Mouse (Mus musculus) adrenal gland, adult (tissue): ENCODE measurements at regions not wholly inside any gene's neighbourhood (a gene's known extent, or its start where the extent isn't known, plus 50 kb on each side); places are given as distances from the start of the nearest gene placed in this dataset.
A peak's percentile ranks its signal among the peaks of the same experiment; 100 is the strongest.

Experiments used
- DNase-seq, 2 experiments: peaks; one replicate each; pipeline ENCODE4 v3.0.0; 2022 to 2023; ENCODE audit warnings: low spot score in 1 of 2; ENCODE audit not compliant: inconsistent age in 2 of 2

- DNase-seq = peak in 1 of 2 experiments; percentile 23
Observed at GRCm38 (mm10) chr6:49523184-49523583, 127.8 kb downstream of the Stk31 start.

DNA sequence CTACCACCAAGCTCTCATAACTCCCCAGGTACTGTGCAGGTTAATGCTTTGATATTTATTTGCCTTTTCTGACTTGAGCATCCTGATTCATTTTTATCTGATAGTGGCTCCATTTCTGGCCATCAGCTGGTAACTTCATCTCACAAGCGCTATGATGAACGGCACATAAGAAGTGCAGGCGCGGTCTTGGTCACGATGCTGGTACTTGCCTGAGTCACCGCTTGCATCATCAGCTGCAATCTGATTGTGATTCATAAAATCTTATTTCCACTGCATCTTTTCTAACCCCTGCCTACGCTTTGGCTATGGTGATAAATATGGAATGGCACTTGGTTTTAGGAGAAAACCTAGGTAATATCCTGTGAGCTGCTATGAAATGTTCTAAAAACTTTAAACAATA is 128.3 kb downstream of the Stk31 start:
- DNase-seq = peak; percentile 8 to 54

DNA sequence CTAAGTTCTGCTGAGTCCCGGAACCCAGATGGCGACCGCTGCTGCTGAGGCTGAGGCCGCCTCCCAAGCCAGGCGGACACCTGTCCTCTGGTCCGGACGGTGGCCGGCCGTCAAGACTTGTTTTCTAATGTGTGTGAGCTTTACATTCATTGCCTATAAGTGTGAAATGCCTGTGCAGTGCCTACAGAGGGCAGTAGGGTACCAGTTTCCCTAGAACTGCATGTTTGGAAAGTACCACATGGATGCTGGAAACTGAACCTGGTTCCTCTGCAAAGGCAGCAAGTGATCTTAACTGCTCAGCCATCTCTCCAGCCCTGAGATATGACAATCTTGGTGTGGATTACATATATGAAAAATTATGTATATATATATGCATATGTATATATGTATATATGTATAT is 138.6 kb downstream of the Stk31 start:
- no peak for DNase-seq

GRCm38 (mm10) chr6:49534551-49534950 is 139.1 kb downstream of the Stk31 start:
- no peak for DNase-seq

GRCm38 (mm10) chr6:49544946-49545345 is 149.5 kb downstream of the Stk31 start:
- no peak for DNase-seq

- DNase-seq = no peak
Observed at GRCm38 (mm10) chr6:49555069-49555468, 159.7 kb downstream of the Stk31 start.

DNA sequence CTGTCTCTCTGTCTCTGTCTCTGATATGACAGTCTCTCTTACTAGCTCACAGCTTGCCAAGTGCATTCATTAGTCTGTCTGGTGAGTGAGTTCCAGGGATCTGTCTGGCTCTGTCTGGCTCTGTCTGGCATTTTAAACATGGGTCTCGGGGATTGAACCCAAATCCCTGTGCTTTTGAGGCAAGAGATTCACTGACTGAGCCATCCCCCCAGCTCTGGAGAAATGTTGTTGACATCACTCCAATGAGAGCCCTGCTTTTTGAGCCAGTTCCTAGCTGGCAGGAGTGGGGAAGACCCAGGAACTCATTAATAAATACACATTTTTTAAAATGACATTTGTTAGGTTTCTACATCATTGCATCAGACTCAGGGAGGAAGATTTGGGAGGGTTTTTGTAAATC is 163.1 kb downstream of the Stk31 start:
- no peak for DNase-seq

GRCm38 (mm10) chr6:49559112-49559511 is 163.7 kb downstream of the Stk31 start:
- DNase-seq = no peak

- no peak for DNase-seq
Observed at GRCm38 (mm10) chr6:49578340-49578739, 182.9 kb downstream of the Stk31 start.

DNA sequence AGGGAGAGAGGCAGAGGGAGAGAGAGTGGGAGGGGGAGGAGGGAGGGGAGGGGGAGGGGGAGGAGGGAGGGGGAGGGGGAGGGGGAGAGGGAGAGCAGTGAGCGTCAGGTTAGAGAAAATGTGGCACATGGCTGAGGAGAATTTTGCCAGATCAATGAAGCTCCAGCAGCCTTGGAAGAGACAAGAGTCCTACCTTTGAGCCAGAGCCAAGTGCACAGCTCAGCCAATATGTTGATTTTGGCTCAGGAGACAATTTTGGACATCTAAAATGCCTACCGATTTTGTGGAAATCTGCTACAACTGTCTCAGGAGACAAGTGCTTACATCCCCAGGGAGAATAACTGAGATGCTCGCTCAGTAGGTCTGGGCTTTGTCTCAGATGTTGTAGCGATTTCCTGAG is 184.3 kb downstream of the Stk31 start:
- DNase-seq = no peak

DNA sequence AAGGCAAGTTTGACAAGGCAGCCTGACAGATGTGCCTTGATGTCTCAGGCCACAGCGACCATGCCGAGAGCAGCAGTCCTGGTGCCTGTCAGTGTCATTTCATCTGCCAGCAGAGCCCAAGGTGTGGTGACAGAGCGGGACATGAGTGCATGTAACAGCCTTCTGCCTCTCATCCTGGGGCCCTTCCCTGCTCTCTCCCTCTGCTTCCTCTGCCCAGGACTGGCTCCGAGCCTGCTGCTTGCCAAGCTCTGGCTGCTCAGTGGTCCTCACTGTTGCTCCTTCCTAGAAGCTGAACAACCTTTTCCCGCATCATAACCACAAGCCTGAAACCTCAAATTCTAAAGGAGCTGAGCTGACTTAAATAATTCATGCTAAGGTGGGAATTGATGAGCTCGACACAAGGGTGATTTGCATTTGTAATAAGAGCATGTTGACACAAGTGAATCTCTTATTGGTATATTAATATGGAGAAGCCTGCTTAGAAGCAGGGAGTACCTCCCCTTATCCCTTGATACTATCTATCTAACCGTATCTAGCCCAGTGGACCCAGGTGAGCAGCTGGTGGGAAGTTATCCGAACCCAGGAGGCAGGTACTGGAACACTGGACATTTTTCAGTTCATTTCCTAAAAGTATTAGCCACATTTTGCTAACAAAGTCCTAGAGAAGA is 186.8 kb downstream of the Stk31 start:
- no peak for DNase-seq

DNA sequence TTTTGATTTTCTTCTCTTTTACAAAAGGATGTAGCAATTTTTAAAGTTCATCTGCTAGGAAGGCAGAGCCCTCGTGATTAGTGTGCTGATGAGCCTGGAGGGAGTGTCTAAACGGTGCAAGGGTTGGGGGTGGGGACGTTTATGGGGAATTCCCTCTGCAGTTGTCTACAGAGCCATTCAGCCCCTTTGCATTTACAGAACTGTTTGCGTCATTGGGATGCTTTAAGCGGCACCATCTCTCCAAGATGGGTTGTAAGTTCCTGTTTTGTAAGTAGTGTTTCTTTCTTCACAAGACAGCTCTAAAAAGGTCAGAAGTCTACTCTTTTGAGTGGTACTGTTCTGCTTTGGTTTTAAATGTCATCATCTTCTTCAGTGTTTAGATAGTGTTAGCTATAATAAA is 191.1 kb downstream of the Stk31 start:
- no peak for DNase-seq

- DNase-seq = no peak
Observed at GRCm38 (mm10) chr6:49588677-49589076, 193.3 kb downstream of the Stk31 start.

DNA sequence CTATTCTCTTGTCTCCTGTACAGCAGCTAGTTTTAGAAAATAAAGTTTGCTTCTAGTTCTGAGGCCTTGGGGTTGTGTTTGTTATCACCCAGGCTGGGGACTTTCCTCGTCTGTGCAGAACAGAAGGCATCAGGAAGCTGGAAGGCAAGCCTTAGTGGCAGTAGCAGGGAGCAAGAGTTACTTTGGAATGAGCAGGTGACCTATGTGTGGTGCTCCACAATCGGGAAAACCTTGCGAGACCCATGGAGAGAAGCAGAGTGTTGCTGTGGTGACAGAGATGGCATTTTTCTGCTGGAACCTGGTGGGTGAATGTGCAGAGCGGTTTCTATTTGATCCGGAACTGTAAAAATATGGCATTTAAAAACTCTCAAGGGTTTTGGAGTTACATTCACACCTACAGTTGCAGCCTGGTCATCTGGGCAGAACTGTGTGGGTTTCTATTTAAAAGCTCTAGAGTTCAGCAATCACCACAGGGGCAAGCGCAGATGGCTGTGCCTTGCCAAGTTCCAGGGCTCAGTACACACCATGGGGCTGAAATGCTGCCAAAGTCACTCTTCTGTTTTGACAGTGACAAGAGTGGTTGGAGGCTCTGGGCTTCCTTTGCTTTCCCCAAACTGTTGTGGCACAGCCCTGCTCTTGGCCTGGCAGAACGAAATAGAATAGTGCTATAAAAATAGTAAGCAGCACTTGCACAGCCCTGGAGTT is 195.7 kb downstream of the Stk31 start:
- no peak for DNase-seq

GRCm38 (mm10) chr6:49591632-49592000 is 196.2 kb downstream of the Stk31 start:
- DNase-seq = no peak

- no peak for DNase-seq
Observed at GRCm38 (mm10) chr6:49592676-49593075, 197.3 kb downstream of the Stk31 start.

DNA sequence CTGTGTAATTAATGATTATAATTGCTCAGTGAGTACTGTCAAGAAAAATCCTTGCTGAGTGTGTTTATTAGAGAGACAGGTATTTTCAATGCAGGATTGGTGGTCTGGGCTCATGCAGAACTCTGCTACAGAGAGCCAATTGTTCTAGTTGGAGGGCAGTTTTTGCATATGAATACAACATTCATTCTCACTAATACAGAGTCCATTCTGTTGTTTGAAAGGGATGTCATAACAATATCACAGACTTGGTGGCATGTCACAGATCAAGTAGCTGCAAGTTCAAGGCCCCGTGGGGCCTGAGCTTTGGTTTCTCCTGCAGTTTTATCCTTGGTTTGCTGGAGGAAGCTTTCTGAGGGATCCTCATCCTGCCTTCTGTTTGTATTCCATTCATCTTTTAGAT is 207.8 kb downstream of the Stk31 start:
- no peak for DNase-seq

DNA sequence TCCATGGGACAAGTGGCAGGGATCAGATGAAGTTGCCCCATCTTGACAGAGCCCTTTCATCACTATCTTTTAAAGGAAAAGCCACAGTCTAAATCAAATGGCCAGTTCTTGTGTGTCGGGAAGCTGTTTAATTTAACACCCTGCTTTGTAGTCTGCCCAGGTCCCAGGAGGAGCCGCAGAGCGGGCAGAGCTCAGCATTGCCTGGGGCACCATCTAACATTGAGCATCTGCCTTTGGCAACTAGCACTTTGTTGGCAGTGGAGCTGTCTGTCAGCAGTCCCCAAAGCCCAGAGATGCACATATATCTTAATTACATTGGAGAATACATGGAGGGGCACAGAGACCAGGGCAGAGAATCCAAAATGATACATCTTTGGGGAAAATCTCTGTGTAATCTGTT is 208.4 kb downstream of the Stk31 start:
- no peak for DNase-seq

DNA sequence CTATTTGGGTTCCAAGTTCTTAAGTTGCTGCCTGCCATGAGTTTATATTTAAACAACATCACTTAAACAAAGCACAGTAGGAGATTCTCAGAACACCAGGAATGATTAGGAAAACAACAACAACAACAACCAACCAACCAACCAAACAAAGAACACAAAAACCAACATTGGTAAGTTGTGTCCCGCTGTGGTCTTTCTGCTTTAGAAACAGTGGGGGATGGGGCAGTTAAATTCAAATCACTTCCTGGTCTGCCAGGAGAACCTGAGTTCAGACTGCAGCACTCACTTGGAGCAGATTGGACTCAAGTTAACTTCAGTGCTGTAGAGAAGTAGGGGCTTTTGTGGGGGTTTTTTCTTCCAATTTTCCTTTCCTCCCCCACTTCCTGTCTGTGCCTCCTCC is 210.6 kb downstream of the Stk31 start:
- DNase-seq = no peak

GRCm38 (mm10) chr6:49606626-49607158 is 211.3 kb downstream of the Stk31 start:
- DNase-seq = no peak

DNA sequence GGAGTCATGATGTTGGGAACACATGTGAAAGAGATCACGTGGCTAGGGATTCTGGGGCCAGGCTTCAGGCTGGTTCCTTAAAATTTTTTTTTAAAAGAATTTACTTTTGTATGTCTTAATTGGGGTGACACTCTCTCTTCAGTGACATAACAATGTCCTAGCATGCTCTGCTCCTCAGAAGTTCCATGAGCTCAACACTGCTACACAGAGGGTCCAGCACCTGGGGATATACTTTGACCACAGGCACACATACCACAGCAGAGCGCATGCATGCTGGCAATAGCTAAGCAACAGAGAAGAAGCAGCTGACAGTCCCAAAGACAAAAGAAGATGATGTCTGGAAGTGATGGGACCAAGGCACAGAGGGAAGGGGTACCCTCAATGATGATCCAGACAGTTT is 198.4 kb upstream of the Npy start:
- DNase-seq = no peak

- DNase-seq = no peak
Observed at GRCm38 (mm10) chr6:49624564-49624963, 197.9 kb upstream of the Npy start.
